Mouse (Mus musculus): ENCODE measurements around the gene Foxp4. TPM values are rescaled to one million over a fixed set of nuclear protein-coding genes. Genes with fewer than 3 reads are reported as not detected.

Gene Foxp4
- 10 to 100 TPM; 52.1 to 53.3 TPM for total RNA-seq (2021)
- long read RNA-seq, experiment 1, partial matches to known transcripts, result 28 of 35 reads
- long read RNA-seq, experiment 1, other reads (novel, unspliced or antisense), result 7 of 35 reads
- long read RNA-seq, experiment 2, partial matches to known transcripts, result 37 of 40 reads
- long read RNA-seq, experiment 2, other reads (novel, unspliced or antisense), result 3 of 40 reads

GRCm38 (mm10) chr17:47924383-47925339 lies at the start of gene Foxp4:
Gene Foxp4, minus strand, starts transcription at chr17:47924645.
- peak within 1 kb of the TSS; percentile 79 for H3K27ac ChIP-seq
- TF ChIP-seq CTCF (conservative IDR thresholded peaks at IDR 0.05), result no peak
- H3K4me3 ChIP-seq, result peak within 1 kb of the TSS; percentile 77
- DNase-seq (ENCODE audit: low spot score in 2 of 2), result peak; percentile 73 to 82

GRCm38 (mm10) chr17:47973563-47974472 lies 49.4 kb upstream of the Foxp4 start:
- no peak for DNase-seq (ENCODE audit: low spot score in 2 of 2)
- H3K27ac ChIP-seq, result no peak overlapping the region
- TF ChIP-seq CTCF (conservative IDR thresholded peaks at IDR 0.05), result peak; percentile 18; the same call in 1 of the 2 replicates

GRCm38 (mm10) chr17:47965885-47966505 lies 41.5 kb upstream of the Foxp4 start:
- Histone ChIP-seq H3K27ac (no peak overlapping the region), H3K4me3 (no peak overlapping the region)
- no peak for DNase-seq (ENCODE audit: low spot score in 2 of 2)
- TF ChIP-seq CTCF (conservative IDR thresholded peaks at IDR 0.05), result no peak

More at GRCm38 (mm10) chr17:47973563-47974472, 49.4 kb upstream of the Foxp4 start:
- peak overlapping the region; percentile 35 for H3K4me3 ChIP-seq

GRCm38 (mm10) chr17:47958046-47958790 lies 33.8 kb upstream of the Foxp4 start:
- no peak for TF ChIP-seq CTCF (conservative IDR thresholded peaks at IDR 0.05)

GRCm38 (mm10) chr17:47956486-47956885 lies 32.0 kb upstream of the Foxp4 start:
- no peak for TF ChIP-seq CTCF (conservative IDR thresholded peaks at IDR 0.05)
- DNase-seq (ENCODE audit: low spot score in 2 of 2), result no peak
- Histone ChIP-seq H3K27ac (no peak overlapping the region), H3K4me3 (no peak overlapping the region)

More at GRCm38 (mm10) chr17:47958046-47958790, 33.8 kb upstream of the Foxp4 start:
- Histone ChIP-seq H3K4me3 (no peak overlapping the region), H3K27ac (no peak overlapping the region)
- no peak for DNase-seq (ENCODE audit: low spot score in 2 of 2)

- no peak overlapping the region for H3K27ac ChIP-seq
- TF ChIP-seq CTCF (conservative IDR thresholded peaks at IDR 0.05), result no peak
- DNase-seq (ENCODE audit: low spot score in 2 of 2), result no peak
- no peak overlapping the region for H3K4me3 ChIP-seq
These were observed 30.8 kb upstream of the Foxp4 start for GRCm38 (mm10) chr17:47955054-47955741.

- TF ChIP-seq CTCF (conservative IDR thresholded peaks at IDR 0.05), result no peak
- H3K4me3 ChIP-seq, result no peak overlapping the region
- no peak overlapping the region for H3K27ac ChIP-seq
- DNase-seq (ENCODE audit: low spot score in 2 of 2), result no peak
These were observed 28.8 kb upstream of the Foxp4 start for GRCm38 (mm10) chr17:47953231-47953630.

GRCm38 (mm10) chr17:47952368-47953081 lies 28.1 kb upstream of the Foxp4 start:
- Histone ChIP-seq H3K4me3 (no peak overlapping the region), H3K27ac (no peak overlapping the region)

GRCm38 (mm10) chr17:47951452-47951851 lies 27.0 kb upstream of the Foxp4 start:
- no peak overlapping the region for H3K27ac ChIP-seq
- H3K4me3 ChIP-seq, result no peak overlapping the region
- no peak for TF ChIP-seq CTCF (conservative IDR thresholded peaks at IDR 0.05)
- no peak for DNase-seq (ENCODE audit: low spot score in 2 of 2)

More at GRCm38 (mm10) chr17:47952368-47953081, 28.1 kb upstream of the Foxp4 start:
- no peak for DNase-seq (ENCODE audit: low spot score in 2 of 2)
- TF ChIP-seq CTCF (conservative IDR thresholded peaks at IDR 0.05), result no peak

GRCm38 (mm10) chr17:47950831-47951230 lies 26.4 kb upstream of the Foxp4 start:
- no peak for DNase-seq (ENCODE audit: low spot score in 2 of 2)
- H3K27ac ChIP-seq, result no peak overlapping the region
- no peak for TF ChIP-seq CTCF (conservative IDR thresholded peaks at IDR 0.05)
- H3K4me3 ChIP-seq, result no peak overlapping the region
